Mouse (Mus musculus): Measurements from ENCODE around the gene Mrpl57.

GRCm38 (mm10) chr14:57863129-57863528 lies 37.1 kb downstream of the Mrpl57 start:
- TF ChIP-seq CTCF (IDR thresholded peaks at IDR 0.05; ENCODE audit: insufficient read depth, low read length): no peak
- no peak for TF ChIP-seq POLR2A (IDR thresholded peaks at IDR 0.05; ENCODE audit: borderline replicate concordance, extremely low read depth, low read depth, low read length)

All from lung, adult 2 months (tissue).